1 mouse cellular context compared by ENCODE assay signal in genomic region chr6:17776041-17776440, GRCm38 (mm10).
TF ChIP-seq lines count a peak whose summit lies in the region.

No protein-coding gene starts in this region.

TF ChIP-seq in CH12.LX, 34 proteins besides CTCF, POLR2A, EP300 and RAD21 (continued from another document):
- no peak for TF ChIP-seq ZKSCAN1 (IDR thresholded peaks at IDR 0.05; ENCODE audit: borderline replicate concordance, low read depth, low read length)
